Mouse (Mus musculus) CH12.LX (cell line): ENCODE results near the gene Sema3a. TPM values are rescaled to one million over a fixed set of nuclear protein-coding genes. Genes with fewer than 3 reads are reported as not detected.

Source experiments
- DNase-seq: peaks from one replicate; pipeline ENCODE4 v3.0.0-alpha.2; 2013; ENCODE audit errors: extremely low read depth
- H3K27ac ChIP-seq: 2 replicates; pipeline ENCODE4 v1.5.1; 2012; ENCODE audit warnings: low read depth, mild to moderate bottlenecking, control low read depth, moderate library complexity; ENCODE audit not compliant: insufficient read depth
- H3K27me3 ChIP-seq: replicated peaks from 2 replicates; pipeline ENCODE3; 2012; ENCODE audit warnings: inconsistent platforms
- H3K36me3 ChIP-seq, 2 experiments: replicated peaks in 1 of 2; 2 replicates each; pipeline versions ENCODE3 to v1.6.1; 2012; ENCODE audit warnings: inconsistent platforms in 1 of 2, low read length in 1 of 2, mild to moderate bottlenecking in 1 of 2, mixed read lengths in 1 of 2, moderate library complexity in 1 of 2; ENCODE audit not compliant: control insufficient read depth in 1 of 2, insufficient read depth in 1 of 2
- H3K4me1 ChIP-seq, 2 experiments: 2 replicates each; pipeline ENCODE4 v1.6.1; 2012; ENCODE audit warnings: inconsistent platforms in 1 of 2, moderate library complexity in 1 of 2; ENCODE audit not compliant: insufficient read depth in 2 of 2, control insufficient read depth in 1 of 2
- H3K4me2 ChIP-seq: 2 replicates; pipeline ENCODE4 v1.6.1; 2012; ENCODE audit warnings: low read depth, mild to moderate bottlenecking, control low read depth; ENCODE audit not compliant: poor library complexity, insufficient read depth, severe bottlenecking
- H3K4me3 ChIP-seq, 3 experiments: fragments of 150-350 bp in 1 of 3; sonication (generic) in 1 of 3; replicated peaks in 1 of 3; 2 replicates each; pipeline versions ENCODE3 to v1.5.1; 2011 to 2012; ENCODE audit warnings: low read depth in 2 of 3, low read length in 2 of 3, mild to moderate bottlenecking in 2 of 3, moderate library complexity in 2 of 3, control low read depth in 1 of 3, improper control_type of control experiment in 1 of 3, inconsistent platforms in 1 of 3, mixed read lengths in 1 of 3; ENCODE audit not compliant: poor library complexity in 1 of 3
- H3K79me2 ChIP-seq: replicated peaks from 2 replicates; pipeline ENCODE4 v1.6.1; 2012; ENCODE audit warnings: mild to moderate bottlenecking, moderate library complexity; ENCODE audit not compliant: control insufficient read depth, poor library complexity, insufficient read depth, severe bottlenecking; ENCODE audit errors: extremely low read depth
- H3K9ac ChIP-seq: 2 replicates; pipeline ENCODE4 v1.6.1; 2012; ENCODE audit warnings: low read depth, mild to moderate bottlenecking, control low read depth, moderate library complexity; ENCODE audit not compliant: insufficient read depth
- H3K9me3 ChIP-seq: replicated peaks from 2 replicates; pipeline ENCODE3; 2012; ENCODE audit warnings: low read length, inconsistent platforms, mixed read lengths
- CHD1 ChIP-seq: IDR thresholded peaks from 2 replicates; pipeline ENCODE4 v1.6.1; 2012; ENCODE audit warnings: low read depth, low read length, improper control_type of control experiment, inconsistent platforms
- CTCF ChIP-seq, 2 experiments: IDR thresholded peaks in 1 of 2; conservative IDR thresholded peaks in 1 of 2; 2 replicates each; pipeline ENCODE4 v1.5.1; 2011 to 2012; ENCODE audit warnings: low read depth in 2 of 2, low read length in 2 of 2, improper control_type of control experiment in 1 of 2, inconsistent platforms in 1 of 2, mild to moderate bottlenecking in 1 of 2, moderate library complexity in 1 of 2
- ELF1 ChIP-seq: IDR thresholded peaks from 2 replicates; pipeline ENCODE4 v1.6.1; 2014; ENCODE audit warnings: low read depth, mild to moderate bottlenecking, inconsistent platforms, low read length, improper control_type of control experiment
- ETS1 ChIP-seq: conservative IDR thresholded peaks from 2 replicates; pipeline ENCODE4 v1.6.1; 2012; ENCODE audit warnings: low read depth, mild to moderate bottlenecking, inconsistent platforms, low read length, improper control_type of control experiment, moderate library complexity
- HCFC1 ChIP-seq: IDR thresholded peaks from 2 replicates; pipeline ENCODE4 v1.6.1; 2012; ENCODE audit warnings: low read depth, mild to moderate bottlenecking, inconsistent platforms, low read length, improper control_type of control experiment
- IRF4 ChIP-seq: IDR thresholded peaks from 2 replicates; pipeline ENCODE4 v1.6.1; 2014; ENCODE audit warnings: low read depth, mild to moderate bottlenecking, inconsistent platforms, low read length, improper control_type of control experiment
- JUN ChIP-seq: IDR thresholded peaks from 2 replicates; pipeline ENCODE4 v1.6.1; 2011; ENCODE audit warnings: low read depth, mild to moderate bottlenecking, low read length, improper control_type of control experiment, moderate library complexity; ENCODE audit not compliant: insufficient read depth
- JUND ChIP-seq: conservative IDR thresholded peaks from 2 replicates; pipeline ENCODE4 v1.6.1; 2011; ENCODE audit warnings: low read depth, low read length, improper control_type of control experiment
- KAT2A ChIP-seq: IDR thresholded peaks from 2 replicates; pipeline ENCODE4 v1.6.1; 2012; ENCODE audit warnings: low read length, improper control_type of control experiment, inconsistent platforms; ENCODE audit not compliant: insufficient replicate concordance
- MAFK ChIP-seq: IDR thresholded peaks from 2 replicates; pipeline ENCODE4 v1.6.1; 2011; ENCODE audit warnings: low read length, improper control_type of control experiment; ENCODE audit not compliant: insufficient replicate concordance
- MYC ChIP-seq: IDR thresholded peaks from 2 replicates; pipeline ENCODE4 v1.6.1; 2011; ENCODE audit warnings: low read depth, mild to moderate bottlenecking, improper control_type of control experiment, low read length
- NRF1 ChIP-seq: IDR thresholded peaks from 2 replicates; pipeline ENCODE4 v1.6.1; 2014; ENCODE audit warnings: low read depth, mild to moderate bottlenecking, inconsistent platforms, low read length, improper control_type of control experiment, moderate library complexity
- POLR2A ChIP-seq: IDR thresholded peaks from 2 replicates; pipeline ENCODE4 v1.6.1; 2011; ENCODE audit warnings: low read depth, mild to moderate bottlenecking, improper control_type of control experiment, low read length
- RAD21 ChIP-seq: IDR thresholded peaks from 2 replicates; pipeline ENCODE4 v1.6.1; 2011; ENCODE audit warnings: low read depth, mild to moderate bottlenecking, low read length, improper control_type of control experiment, moderate library complexity
- RCOR1 ChIP-seq: conservative IDR thresholded peaks from 2 replicates; pipeline ENCODE4 v1.6.1; 2012; ENCODE audit warnings: low read depth, mild to moderate bottlenecking, inconsistent platforms, low read length, improper control_type of control experiment
- SMC3 ChIP-seq: IDR thresholded peaks from 2 replicates; pipeline ENCODE4 v1.6.1; 2011; ENCODE audit warnings: low read depth, low read length, improper control_type of control experiment
- TBP ChIP-seq: conservative IDR thresholded peaks from 2 replicates; pipeline ENCODE4 v1.6.1; 2011; ENCODE audit warnings: low read depth, low read length, improper control_type of control experiment
- TCF12 ChIP-seq: IDR thresholded peaks from 2 replicates; pipeline ENCODE4 v1.6.1; 2014; ENCODE audit warnings: low read depth, mild to moderate bottlenecking, inconsistent platforms, low read length, improper control_type of control experiment
- UBTF ChIP-seq: IDR thresholded peaks from 2 replicates; pipeline ENCODE4 v1.6.1; 2012; ENCODE audit warnings: low read depth, mild to moderate bottlenecking, inconsistent platforms, low read length, improper control_type of control experiment, moderate library complexity
- USF2 ChIP-seq: conservative IDR thresholded peaks from 2 replicates; pipeline ENCODE4 v1.6.1; 2011; ENCODE audit warnings: low read depth, low read length, improper control_type of control experiment
- ZC3H11A ChIP-seq: IDR thresholded peaks from 2 replicates; pipeline ENCODE4 v1.6.1; 2012; ENCODE audit warnings: low read depth, mild to moderate bottlenecking, inconsistent platforms, low read length, improper control_type of control experiment
- ZKSCAN1 ChIP-seq: IDR thresholded peaks from 2 replicates; pipeline ENCODE4 v1.6.1; 2012; ENCODE audit warnings: low read depth, inconsistent platforms, low read length, improper control_type of control experiment, borderline replicate concordance
- ZMIZ1 ChIP-seq: IDR thresholded peaks from 2 replicates; pipeline ENCODE4 v1.6.1; 2012; ENCODE audit warnings: low read depth, mild to moderate bottlenecking, inconsistent platforms, low read length, improper control_type of control experiment
- ZNF384 ChIP-seq: IDR thresholded peaks from 2 replicates; pipeline ENCODE4 v1.6.1; 2012; ENCODE audit warnings: low read depth, low read length, improper control_type of control experiment, inconsistent platforms
- dilution Hi-C: fragments of 300-500 bp; cut with MboI; formaldehyde crosslinking; loops from 2 replicates; pipeline ENCODE4 v1.14.3; 2020; ENCODE audit warnings: low sequenced_read_pairs; ENCODE audit not compliant: extremely low pct_unique_long_range_greater_than_20kb, extremely low pct_ligation_motif_present
- in situ Hi-C: fragments of 300-500 bp; cut with MboI; formaldehyde crosslinking; loops from 3 replicates; pipeline ENCODE4 v1.14.3; 2019; ENCODE audit warnings: low sequenced_read_pairs, low pct_ligation_motif_present, low pct_unique_long_range_greater_than_20kb, mixed read lengths
- polyA plus RNA-seq: library from polyadenylated mRNA; unstranded; fragments of >175 nt; gene quantifications from 2 replicates; pipeline ENCODE4 v1.2.1, GENCODE M21; 2012; ENCODE audit warnings: low read depth; ENCODE audit not compliant: insufficient read length
- total RNA-seq, 2 experiments: library from RNA; depleted of rRNA; stranded (reverse); fragments of 300-350 nt in 1 of 2; fragments of >200 nt in 1 of 2; gene quantifications; 2 replicates each; pipeline ENCODE4 v1.2.3; 2012 to 2014

Sema3a gene
- total and polyA plus RNA-seq, 3 experiments = not detected

DNA sequence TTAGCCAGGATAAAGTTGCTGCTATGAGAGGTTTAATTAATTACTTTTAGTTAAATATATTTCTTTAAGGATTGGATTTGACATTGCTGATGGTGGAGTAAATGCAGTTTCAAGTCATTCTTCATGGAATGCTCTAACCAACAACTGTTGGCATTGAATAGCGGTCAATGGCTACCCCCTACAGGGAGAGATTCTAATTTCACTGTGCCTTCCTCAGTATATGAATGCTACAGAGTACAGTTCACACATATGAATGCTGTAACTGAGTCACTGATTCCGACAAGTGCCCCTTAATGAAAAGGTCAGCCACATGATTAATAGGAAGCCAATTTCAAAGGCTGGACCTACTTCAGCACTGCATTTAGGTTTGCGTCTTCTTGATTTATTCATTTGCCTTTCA is 1.9 kb downstream of the Sema3a start:
- DNase-seq = no peak
- Histone ChIP-seq H3K79me2 (no peaks in the 10 kb centered on the region), H3K4me1 (no peaks in the 10 kb centered on the region), H3K27ac (no peak overlapping the region), H3K4me2 (no peak overlapping the region), H3K36me3 (no peaks in the 10 kb centered on the region), H3K27me3 (no peaks in the 10 kb centered on the region), H3K9ac (no peak overlapping the region), H3K9me3 (peaks cover 17% of the 10 kb centered on the region), H3K4me3 (no peak overlapping the region)
- dilution Hi-C loops (no loop called here), in situ Hi-C loops (no loop called here)
- no peak for TF ChIP-seq TBP
- no peak for TF ChIP-seq ELF1
- no peak for TF ChIP-seq ZNF384
- TF ChIP-seq RAD21 = peak; percentile 14
- TF ChIP-seq MAFK = no peak
- no peak for TF ChIP-seq ETS1
- no peak for TF ChIP-seq TCF12
- TF ChIP-seq CTCF (conservative IDR thresholded peaks at IDR 0.05 in 1 of 2, IDR thresholded peaks at IDR 0.05 in 1 of 2; ENCODE audit: low read depth in 2 of 2, low read length in 2 of 2) = 0 out of 4 replicates have a peak, but pooled peaks of 1 of the 2 experiments have one; percentile 5
- no peak for TF ChIP-seq POLR2A
- TF ChIP-seq USF2 = no peak
- no peak for TF ChIP-seq ZKSCAN1

DNA sequence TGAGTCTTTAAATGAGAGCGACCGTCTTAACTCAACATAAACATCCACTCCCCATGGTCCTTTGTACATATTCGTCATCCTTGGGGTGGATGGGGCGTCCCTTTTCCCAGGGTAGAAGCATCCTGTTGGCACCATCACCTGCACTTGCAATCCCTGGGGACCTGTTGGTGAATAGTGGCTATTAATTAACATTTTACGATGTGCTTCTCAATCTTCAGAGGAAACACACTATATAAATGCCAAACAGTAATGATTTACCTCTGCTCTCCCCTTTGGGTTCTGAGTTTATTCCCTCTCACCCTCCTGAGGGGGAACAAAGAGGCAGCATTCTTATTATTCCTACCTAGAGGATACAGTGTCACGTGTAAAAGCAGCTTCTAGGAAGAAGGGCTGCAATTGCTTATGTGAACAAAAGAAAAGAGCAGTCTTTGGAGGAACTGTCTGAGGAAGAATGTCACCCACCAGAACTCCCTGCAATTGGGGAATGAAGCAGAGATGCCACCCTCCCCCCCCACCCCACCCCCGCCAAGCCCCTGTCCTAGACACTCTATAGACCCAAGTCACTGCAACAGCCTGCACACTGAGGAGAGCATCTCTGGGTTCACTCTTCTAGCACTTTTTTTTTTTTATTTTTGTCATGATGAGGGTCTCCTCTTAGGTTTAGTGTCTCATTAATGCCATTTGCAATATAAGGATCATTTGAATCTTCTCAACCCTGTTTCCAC is 19.7 kb downstream of the Sema3a start:
- Histone ChIP-seq H3K4me3 (no peak overlapping the region), H3K9me3 (peaks cover 12% of the 10 kb centered on the region), H3K4me2 (no peak overlapping the region), H3K27ac (no peak overlapping the region), H3K27me3 (no peaks in the 10 kb centered on the region), H3K79me2 (no peaks in the 10 kb centered on the region), H3K4me1 (no peaks in the 10 kb centered on the region), H3K9ac (no peak overlapping the region)
- dilution Hi-C loops (no loop called here), in situ Hi-C loops (no loop called here)
- DNase-seq = no peak
- no peak for TF ChIP-seq KAT2A
- TF ChIP-seq UBTF = no peak
- no peak for TF ChIP-seq TCF12
- TF ChIP-seq ETS1 = no peak
- TF ChIP-seq, all 38 proteins: peak for 0
- no peaks in the 10 kb centered on the region for H3K36me3 ChIP-seq

DNA sequence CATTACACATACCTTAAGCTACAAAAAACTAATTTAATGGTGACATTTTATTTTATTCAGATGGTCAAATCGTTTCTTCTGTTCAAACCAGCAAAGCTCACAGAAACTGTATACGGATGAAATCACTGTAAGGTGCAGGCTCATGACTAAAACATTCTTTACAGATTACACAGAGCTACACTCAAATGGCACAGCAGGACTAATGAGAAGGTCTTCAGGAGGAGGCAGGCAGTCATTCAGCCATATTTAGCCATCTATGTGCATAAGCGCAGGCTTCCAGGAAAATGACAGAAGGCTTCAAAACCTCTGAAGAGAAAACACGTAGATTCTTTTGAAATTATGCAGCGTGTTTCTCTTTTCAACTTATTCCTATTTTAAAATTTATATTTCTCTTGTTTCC is 24.7 kb downstream of the Sema3a start:
- in situ Hi-C loops = no loop called here
- Histone ChIP-seq H3K4me2 (no peak overlapping the region), H3K9me3 (peaks cover 12% of the 10 kb centered on the region), H3K4me3 (no peak overlapping the region), H3K9ac (no peak overlapping the region), H3K4me1 (no peaks in the 10 kb centered on the region), H3K36me3 (no peaks in the 10 kb centered on the region), H3K27me3 (no peaks in the 10 kb centered on the region), H3K27ac (no peak overlapping the region), H3K79me2 (no peaks in the 10 kb centered on the region)
- DNase-seq = no peak
- no peak for TF ChIP-seq HCFC1
- no peak for TF ChIP-seq USF2
- TF ChIP-seq CHD1 = no peak
- no peak for TF ChIP-seq MYC
- TF ChIP-seq RCOR1 = no peak
- TF ChIP-seq SMC3 = no peak
- no peak for TF ChIP-seq JUND
- TF ChIP-seq IRF4 = no peak
- no peak for TF ChIP-seq ZKSCAN1
- no peak for TF ChIP-seq ZC3H11A
- no peak for TF ChIP-seq ETS1
- TF ChIP-seq ZMIZ1 = no peak
- no peak for TF ChIP-seq TCF12
- TF ChIP-seq JUN = no peak
- TF ChIP-seq NRF1 = no peak
- dilution Hi-C loops = no loop called here
